Mouse (Mus musculus) CH12.LX (cell line): ENCODE measurements at regions not wholly inside any gene's neighbourhood (a gene's known extent, or its start where the extent isn't known, plus 50 kb on each side); places are given as distances from the start of the nearest gene placed in this dataset.

ENCODE experiments used
- DNase-seq: peaks from one replicate; pipeline ENCODE4 v3.0.0-alpha.2; 2013; ENCODE audit errors: extremely low read depth
- H3K27ac ChIP-seq: 2 replicates; pipeline ENCODE4 v1.5.1; 2012; ENCODE audit warnings: low read depth, mild to moderate bottlenecking, control low read depth, moderate library complexity; ENCODE audit not compliant: insufficient read depth
- H3K27me3 ChIP-seq: replicated peaks from 2 replicates; pipeline ENCODE3; 2012; ENCODE audit warnings: inconsistent platforms
- H3K36me3 ChIP-seq, 2 experiments: replicated peaks in 1 of 2; 2 replicates each; pipeline versions ENCODE3 to v1.6.1; 2012; ENCODE audit warnings: inconsistent platforms in 1 of 2, low read length in 1 of 2, mild to moderate bottlenecking in 1 of 2, mixed read lengths in 1 of 2, moderate library complexity in 1 of 2; ENCODE audit not compliant: control insufficient read depth in 1 of 2, insufficient read depth in 1 of 2
- H3K4me1 ChIP-seq, 2 experiments: 2 replicates each; pipeline ENCODE4 v1.6.1; 2012; ENCODE audit warnings: inconsistent platforms in 1 of 2, moderate library complexity in 1 of 2; ENCODE audit not compliant: insufficient read depth in 2 of 2, control insufficient read depth in 1 of 2
- H3K4me2 ChIP-seq: 2 replicates; pipeline ENCODE4 v1.6.1; 2012; ENCODE audit warnings: low read depth, mild to moderate bottlenecking, control low read depth; ENCODE audit not compliant: poor library complexity, insufficient read depth, severe bottlenecking
- H3K4me3 ChIP-seq, 3 experiments: fragments of 150-350 bp in 1 of 3; sonication (generic) in 1 of 3; replicated peaks in 1 of 3; 2 replicates each; pipeline versions ENCODE3 to v1.5.1; 2011 to 2012; ENCODE audit warnings: low read depth in 2 of 3, low read length in 2 of 3, mild to moderate bottlenecking in 2 of 3, moderate library complexity in 2 of 3, control low read depth in 1 of 3, improper control_type of control experiment in 1 of 3, inconsistent platforms in 1 of 3, mixed read lengths in 1 of 3; ENCODE audit not compliant: poor library complexity in 1 of 3
- H3K79me2 ChIP-seq: replicated peaks from 2 replicates; pipeline ENCODE4 v1.6.1; 2012; ENCODE audit warnings: mild to moderate bottlenecking, moderate library complexity; ENCODE audit not compliant: control insufficient read depth, poor library complexity, insufficient read depth, severe bottlenecking; ENCODE audit errors: extremely low read depth
- H3K9ac ChIP-seq: 2 replicates; pipeline ENCODE4 v1.6.1; 2012; ENCODE audit warnings: low read depth, mild to moderate bottlenecking, control low read depth, moderate library complexity; ENCODE audit not compliant: insufficient read depth
- H3K9me3 ChIP-seq: replicated peaks from 2 replicates; pipeline ENCODE3; 2012; ENCODE audit warnings: low read length, inconsistent platforms, mixed read lengths
- CHD1 ChIP-seq: IDR thresholded peaks from 2 replicates; pipeline ENCODE4 v1.6.1; 2012; ENCODE audit warnings: low read depth, low read length, improper control_type of control experiment, inconsistent platforms
- CTCF ChIP-seq, 2 experiments: IDR thresholded peaks in 1 of 2; conservative IDR thresholded peaks in 1 of 2; 2 replicates each; pipeline ENCODE4 v1.5.1; 2011 to 2012; ENCODE audit warnings: low read depth in 2 of 2, low read length in 2 of 2, improper control_type of control experiment in 1 of 2, inconsistent platforms in 1 of 2, mild to moderate bottlenecking in 1 of 2, moderate library complexity in 1 of 2
- E2F4 ChIP-seq: IDR thresholded peaks from 2 replicates; pipeline ENCODE4 v1.6.1; 2011; ENCODE audit warnings: low read depth, low read length, improper control_type of control experiment; ENCODE audit not compliant: insufficient replicate concordance
- ELF1 ChIP-seq: IDR thresholded peaks from 2 replicates; pipeline ENCODE4 v1.6.1; 2014; ENCODE audit warnings: low read depth, mild to moderate bottlenecking, inconsistent platforms, low read length, improper control_type of control experiment
- ETS1 ChIP-seq: conservative IDR thresholded peaks from 2 replicates; pipeline ENCODE4 v1.6.1; 2012; ENCODE audit warnings: low read depth, mild to moderate bottlenecking, inconsistent platforms, low read length, improper control_type of control experiment, moderate library complexity
- GABPA ChIP-seq: IDR thresholded peaks from 2 replicates; pipeline ENCODE4 v1.6.1; 2012; ENCODE audit warnings: low read depth, low read length, improper control_type of control experiment, inconsistent platforms; ENCODE audit not compliant: insufficient replicate concordance
- JUN ChIP-seq: IDR thresholded peaks from 2 replicates; pipeline ENCODE4 v1.6.1; 2011; ENCODE audit warnings: low read depth, mild to moderate bottlenecking, low read length, improper control_type of control experiment, moderate library complexity; ENCODE audit not compliant: insufficient read depth
- JUND ChIP-seq: conservative IDR thresholded peaks from 2 replicates; pipeline ENCODE4 v1.6.1; 2011; ENCODE audit warnings: low read depth, low read length, improper control_type of control experiment
- KAT2A ChIP-seq: IDR thresholded peaks from 2 replicates; pipeline ENCODE4 v1.6.1; 2012; ENCODE audit warnings: low read length, improper control_type of control experiment, inconsistent platforms; ENCODE audit not compliant: insufficient replicate concordance
- MAFK ChIP-seq: IDR thresholded peaks from 2 replicates; pipeline ENCODE4 v1.6.1; 2011; ENCODE audit warnings: low read length, improper control_type of control experiment; ENCODE audit not compliant: insufficient replicate concordance
- MAX ChIP-seq: IDR thresholded peaks from 2 replicates; pipeline ENCODE4 v1.6.1; 2011; ENCODE audit warnings: low read length, improper control_type of control experiment
- MAZ ChIP-seq: IDR thresholded peaks from 2 replicates; pipeline ENCODE4 v1.6.1; 2012; ENCODE audit warnings: low read depth, mild to moderate bottlenecking, inconsistent platforms, low read length, improper control_type of control experiment, moderate library complexity
- MEF2A ChIP-seq: IDR thresholded peaks from 2 replicates; pipeline ENCODE4 v1.6.1; 2014; ENCODE audit warnings: low read depth, mild to moderate bottlenecking, inconsistent platforms, low read length, improper control_type of control experiment, borderline replicate concordance
- MYC ChIP-seq: IDR thresholded peaks from 2 replicates; pipeline ENCODE4 v1.6.1; 2011; ENCODE audit warnings: low read depth, mild to moderate bottlenecking, improper control_type of control experiment, low read length
- NRF1 ChIP-seq: IDR thresholded peaks from 2 replicates; pipeline ENCODE4 v1.6.1; 2014; ENCODE audit warnings: low read depth, mild to moderate bottlenecking, inconsistent platforms, low read length, improper control_type of control experiment, moderate library complexity
- PAX5 ChIP-seq: IDR thresholded peaks from 2 replicates; pipeline ENCODE4 v1.6.1; 2012; ENCODE audit warnings: low read length, inconsistent platforms, mixed read lengths
- RAD21 ChIP-seq: IDR thresholded peaks from 2 replicates; pipeline ENCODE4 v1.6.1; 2011; ENCODE audit warnings: low read depth, mild to moderate bottlenecking, low read length, improper control_type of control experiment, moderate library complexity
- RCOR1 ChIP-seq: conservative IDR thresholded peaks from 2 replicates; pipeline ENCODE4 v1.6.1; 2012; ENCODE audit warnings: low read depth, mild to moderate bottlenecking, inconsistent platforms, low read length, improper control_type of control experiment
- SIN3A ChIP-seq: IDR thresholded peaks from 2 replicates; pipeline ENCODE4 v1.6.1; 2012; ENCODE audit warnings: low read length, improper control_type of control experiment, inconsistent platforms
- SMC3 ChIP-seq: IDR thresholded peaks from 2 replicates; pipeline ENCODE4 v1.6.1; 2011; ENCODE audit warnings: low read depth, low read length, improper control_type of control experiment
- TBP ChIP-seq: conservative IDR thresholded peaks from 2 replicates; pipeline ENCODE4 v1.6.1; 2011; ENCODE audit warnings: low read depth, low read length, improper control_type of control experiment
- UBTF ChIP-seq: IDR thresholded peaks from 2 replicates; pipeline ENCODE4 v1.6.1; 2012; ENCODE audit warnings: low read depth, mild to moderate bottlenecking, inconsistent platforms, low read length, improper control_type of control experiment, moderate library complexity
- USF1 ChIP-seq: IDR thresholded peaks from 2 replicates; pipeline ENCODE4 v1.6.1; 2014; ENCODE audit warnings: low read depth, mild to moderate bottlenecking, inconsistent platforms, low read length, improper control_type of control experiment
- ZC3H11A ChIP-seq: IDR thresholded peaks from 2 replicates; pipeline ENCODE4 v1.6.1; 2012; ENCODE audit warnings: low read depth, mild to moderate bottlenecking, inconsistent platforms, low read length, improper control_type of control experiment
- ZKSCAN1 ChIP-seq: IDR thresholded peaks from 2 replicates; pipeline ENCODE4 v1.6.1; 2012; ENCODE audit warnings: low read depth, inconsistent platforms, low read length, improper control_type of control experiment, borderline replicate concordance
- ZNF384 ChIP-seq: IDR thresholded peaks from 2 replicates; pipeline ENCODE4 v1.6.1; 2012; ENCODE audit warnings: low read depth, low read length, improper control_type of control experiment, inconsistent platforms
- dilution Hi-C: fragments of 300-500 bp; cut with MboI; formaldehyde crosslinking; loops from 2 replicates; pipeline ENCODE4 v1.14.3; 2020; ENCODE audit warnings: low sequenced_read_pairs; ENCODE audit not compliant: extremely low pct_unique_long_range_greater_than_20kb, extremely low pct_ligation_motif_present
- in situ Hi-C: fragments of 300-500 bp; cut with MboI; formaldehyde crosslinking; loops from 3 replicates; pipeline ENCODE4 v1.14.3; 2019; ENCODE audit warnings: low sequenced_read_pairs, low pct_ligation_motif_present, low pct_unique_long_range_greater_than_20kb, mixed read lengths

- TF ChIP-seq MAZ, result no peak
Measured at GRCm38 (mm10) chr19:14692183-14692582, 94.3 kb upstream of the Tle4 start (continued).

- Histone ChIP-seq H3K9me3 (no peaks in the 10 kb centered on the region), H3K27ac (no peak overlapping the region), H3K27me3 (no peaks in the 10 kb centered on the region), H3K4me1 (no peaks in the 10 kb centered on the region), H3K4me3 (no peak overlapping the region), H3K79me2 (no peaks in the 10 kb centered on the region), H3K4me2 (no peak overlapping the region), H3K36me3 (no peaks in the 10 kb centered on the region), H3K9ac (no peak overlapping the region)
- in situ Hi-C loops (loop anchor here (25.0 kb wide), 1 partner anchor 598 kb away; no protein-coding TSS in a partner anchor), dilution Hi-C loops (no loop called here)
- no peak for DNase-seq
- TF ChIP-seq ETS1 (no peak), ZC3H11A (no peak), RCOR1 (no peak), UBTF (no peak), ZNF384 (no peak), USF1 (no peak), RAD21 (no peak), KAT2A (no peak), MEF2A (no peak), SIN3A (no peak), CHD1 (no peak), NRF1 (no peak), MAFK (no peak), CTCF (conservative IDR thresholded peaks at IDR 0.05 in 1 of 2, IDR thresholded peaks at IDR 0.05 in 1 of 2; ENCODE audit: low read depth in 2 of 2, low read length in 2 of 2) (no peak), MAX (no peak)
- TF ChIP-seq, all 38 proteins: peak for 0
Measured at GRCm38 (mm10) chr19:14685628-14686027, 87.8 kb upstream of the Tle4 start.

GRCm38 (mm10) chr19:14684669-14685068, 86.8 kb upstream of the Tle4 start:
- no peak for TF ChIP-seq TBP
- TF ChIP-seq PAX5, result no peak
- TF ChIP-seq GABPA, result no peak
- no peak for TF ChIP-seq JUN
- TF ChIP-seq SMC3, result no peak
- TF ChIP-seq CTCF (conservative IDR thresholded peaks at IDR 0.05 in 1 of 2, IDR thresholded peaks at IDR 0.05 in 1 of 2; ENCODE audit: low read depth in 2 of 2, low read length in 2 of 2), result no peak
- TF ChIP-seq JUND, result no peak
- TF ChIP-seq E2F4, result no peak
- no peak for TF ChIP-seq ZKSCAN1
- no peak for TF ChIP-seq CHD1
- TF ChIP-seq ELF1, result no peak
- TF ChIP-seq MYC, result no peak
- Histone ChIP-seq H3K27me3 (no peaks in the 10 kb centered on the region), H3K4me2 (no peak overlapping the region), H3K4me3 (no peak overlapping the region), H3K36me3 (no peaks in the 10 kb centered on the region), H3K79me2 (no peaks in the 10 kb centered on the region), H3K9me3 (no peaks in the 10 kb centered on the region), H3K27ac (no peak overlapping the region), H3K4me1 (no peaks in the 10 kb centered on the region), H3K9ac (no peak overlapping the region)
- dilution Hi-C loops (no loop called here), in situ Hi-C loops (loop anchor here (25.0 kb wide), 1 partner anchor 597 kb away; no protein-coding TSS in a partner anchor)
- no peak for DNase-seq
